Mouse (Mus musculus): ENCODE data around the gene Wdtc1.
A peak's percentile ranks its signal among the peaks of the same experiment; 100 is the strongest.

Wdtc1 gene

DNA sequence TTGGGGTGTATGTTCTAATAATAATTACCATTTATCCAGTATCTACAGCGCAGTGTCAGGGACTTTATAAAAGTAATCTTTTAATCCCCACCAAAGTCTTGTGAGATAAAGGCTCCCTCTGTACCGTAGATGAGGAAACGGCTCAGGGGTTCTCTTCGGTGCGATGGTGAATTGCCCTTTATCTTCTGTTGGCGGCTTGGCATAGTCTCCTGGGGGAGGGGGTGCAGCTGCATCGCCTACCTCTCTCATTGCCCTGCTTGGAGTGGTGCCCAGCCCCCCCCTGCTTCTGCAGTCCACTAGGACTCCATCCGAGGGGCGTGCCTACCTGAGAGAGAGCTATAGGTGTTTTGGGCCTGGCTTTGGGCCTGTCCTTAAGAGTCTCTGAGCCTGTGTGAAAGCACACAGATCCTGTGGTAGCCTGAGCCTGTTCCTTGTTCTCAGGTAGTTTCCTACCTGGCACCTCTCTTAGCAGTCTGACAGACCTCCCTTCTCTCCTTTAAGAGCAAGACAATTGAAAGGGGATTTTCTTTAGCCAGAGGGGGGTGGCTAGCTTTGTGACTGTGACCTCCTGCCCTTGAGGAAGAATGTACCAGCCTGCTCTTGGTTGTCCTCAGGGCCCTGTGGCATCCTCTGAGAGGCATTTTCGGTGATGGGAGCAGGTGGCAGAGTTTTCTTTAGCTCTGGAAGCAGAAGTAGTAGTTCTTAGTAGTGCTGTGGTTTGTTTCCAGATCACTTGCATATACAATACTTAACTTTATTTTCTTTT lies 22.7 kb upstream of the Wdtc1 start:
- no peak for DNase-seq (ENCODE audit: low spot score in 2 of 2)

DNA sequence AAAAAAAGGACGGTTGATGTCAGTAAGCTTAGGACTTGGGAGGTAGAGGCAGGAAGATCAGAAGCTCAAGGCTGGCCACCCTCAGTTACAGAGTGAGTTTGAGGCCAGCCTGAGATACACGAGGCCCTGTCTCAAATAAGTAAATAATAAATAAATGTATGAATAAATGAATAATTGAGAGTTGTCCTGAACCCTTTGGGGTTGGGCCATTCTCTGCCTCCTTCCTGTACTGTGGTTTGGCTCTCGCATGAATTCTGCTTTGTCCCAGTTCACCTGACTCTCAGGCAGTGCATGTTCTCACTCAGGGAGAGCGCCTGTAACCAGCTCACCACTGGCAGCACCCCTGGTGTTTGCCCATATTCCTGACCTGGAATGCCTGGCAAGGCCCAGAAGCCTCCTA lies 20.7 kb upstream of the Wdtc1 start:
- DNase-seq (ENCODE audit: low spot score in 2 of 2): no peak

DNA sequence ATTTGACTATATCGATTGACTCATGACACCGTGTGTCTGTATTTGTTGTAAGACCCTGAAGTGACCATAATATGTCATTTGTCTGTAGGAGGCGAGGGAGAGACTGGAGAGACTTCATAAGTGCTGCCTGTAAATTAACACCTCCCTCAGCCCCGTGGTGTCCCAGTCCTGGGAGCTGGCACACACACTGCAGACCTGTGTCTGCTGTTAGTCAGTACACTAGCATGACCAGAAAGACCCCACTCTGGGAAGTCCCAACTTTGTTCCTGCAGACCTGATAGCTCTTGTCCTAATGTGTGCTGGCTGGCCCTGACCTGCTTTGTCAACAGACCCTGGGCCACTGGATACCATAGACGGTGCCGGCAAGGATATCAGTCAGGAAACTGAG lies 19.0 kb upstream of the Wdtc1 start:
- DNase-seq (ENCODE audit: low spot score in 2 of 2): no peak

GRCm38 (mm10) chr4:133371621-133372277 lies 18.5 kb upstream of the Wdtc1 start:
- no peak for DNase-seq (ENCODE audit: low spot score in 2 of 2)

DNA sequence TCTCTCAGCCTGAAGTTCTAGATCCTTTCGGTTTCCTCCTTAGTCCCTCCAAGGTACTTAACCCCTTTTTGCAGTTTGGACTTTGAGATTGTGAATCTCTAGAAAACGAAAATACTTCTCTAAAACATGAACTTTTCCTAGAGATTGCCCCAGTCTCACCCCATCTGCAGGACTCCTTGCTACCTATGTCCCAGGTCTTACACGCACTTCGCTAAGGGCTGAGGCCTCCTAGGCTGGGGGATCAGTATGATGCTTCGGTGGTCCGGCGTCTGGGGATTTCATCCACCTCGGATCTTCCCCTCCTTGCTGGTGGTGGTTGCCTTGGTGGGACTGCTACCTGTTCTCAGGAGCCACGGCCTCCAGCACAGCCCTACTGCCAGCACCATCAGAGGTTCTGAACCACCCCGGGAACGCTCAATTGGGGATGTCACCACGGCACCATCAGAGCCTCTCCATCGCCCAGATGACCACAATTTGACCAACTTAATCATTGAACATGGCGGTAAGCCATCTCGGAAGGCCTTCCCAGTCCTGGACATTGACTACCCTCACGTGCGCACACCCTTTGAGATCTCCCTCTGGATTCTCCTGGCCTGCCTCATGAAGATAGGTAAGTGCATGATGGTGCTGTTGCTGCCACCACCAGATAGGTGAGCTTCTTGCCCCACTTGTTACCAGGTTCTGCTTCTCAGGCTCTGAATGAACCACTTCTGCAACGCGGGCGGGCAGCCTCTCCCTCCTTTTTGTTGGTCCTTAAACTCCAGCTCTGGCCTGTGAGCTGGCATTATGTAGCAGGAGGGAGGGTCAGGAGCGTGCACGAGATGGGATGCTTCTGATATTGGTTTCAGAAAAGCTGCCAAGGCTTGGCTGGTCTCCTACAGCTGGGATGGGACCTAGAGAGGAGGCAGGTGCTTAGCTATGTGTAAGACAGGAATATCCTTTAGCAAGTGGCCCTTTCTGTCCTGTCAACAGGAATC lies 17.3 kb upstream of the Wdtc1 start:
- no peak for DNase-seq (ENCODE audit: low spot score in 2 of 2)

GRCm38 (mm10) chr4:133369553-133370297 lies 16.4 kb upstream of the Wdtc1 start, which contains the start of gene Slc9a1:
Gene Slc9a1, plus strand, starts transcription at chr4:133369706.
- DNase-seq (ENCODE audit: low spot score in 2 of 2): peak; percentile 92 to 93

GRCm38 (mm10) chr4:133354641-133355040 lies 1.4 kb upstream of the Wdtc1 start:
- DNase-seq (ENCODE audit: low spot score in 2 of 2): no peak

DNA sequence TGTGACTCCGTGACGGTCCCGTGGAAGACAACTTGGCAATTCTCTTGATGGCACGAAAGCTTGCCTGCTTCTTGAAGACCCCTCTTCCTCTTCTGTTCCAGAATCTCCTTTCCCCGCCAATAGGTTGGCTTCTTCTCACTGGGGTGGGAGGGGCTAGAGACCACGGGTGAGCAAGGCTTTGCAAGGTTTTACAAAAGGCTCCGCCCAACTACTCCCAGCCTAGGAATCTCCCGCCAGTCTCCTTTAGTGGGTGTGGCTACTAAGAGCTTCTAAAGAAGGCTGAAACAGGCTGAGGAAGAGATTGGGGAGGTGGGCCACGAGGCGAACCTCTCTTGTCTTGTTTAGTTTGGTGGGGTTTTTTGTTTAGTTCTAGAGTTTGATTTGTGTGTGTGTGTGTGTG lies 484 bp downstream of the Wdtc1 start:
- no peak for DNase-seq (ENCODE audit: low spot score in 2 of 2)

- no peak for DNase-seq (ENCODE audit: low spot score in 2 of 2)
Measured at GRCm38 (mm10) chr4:133348051-133348775, 5.1 kb downstream of the Wdtc1 start.

- DNase-seq (ENCODE audit: low spot score in 2 of 2): no peak
Measured at GRCm38 (mm10) chr4:133347624-133348023, 5.7 kb downstream of the Wdtc1 start.

DNA sequence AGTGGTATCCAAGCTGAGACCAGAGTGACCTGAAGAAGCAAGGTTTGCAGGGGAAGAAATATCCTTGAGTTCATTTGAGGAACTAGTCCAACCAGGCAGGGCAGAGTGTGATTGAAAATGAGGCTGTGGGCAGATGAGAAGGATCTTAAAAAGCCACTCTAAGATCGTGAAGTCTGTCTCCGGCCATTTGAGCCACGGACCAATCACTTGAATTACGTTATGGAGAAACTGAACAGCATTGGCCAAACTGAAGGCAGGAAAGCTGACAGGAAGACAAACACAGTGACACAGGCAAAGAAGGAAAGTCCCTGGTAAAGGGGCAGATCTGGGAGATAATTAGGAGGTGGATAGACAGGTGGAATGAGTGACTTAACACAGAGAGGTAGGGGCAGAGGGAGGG lies 6.7 kb downstream of the Wdtc1 start:
- no peak for DNase-seq (ENCODE audit: low spot score in 2 of 2)

- no peak for DNase-seq (ENCODE audit: low spot score in 2 of 2)
Measured at GRCm38 (mm10) chr4:133345702-133346101, 7.6 kb downstream of the Wdtc1 start.

DNA sequence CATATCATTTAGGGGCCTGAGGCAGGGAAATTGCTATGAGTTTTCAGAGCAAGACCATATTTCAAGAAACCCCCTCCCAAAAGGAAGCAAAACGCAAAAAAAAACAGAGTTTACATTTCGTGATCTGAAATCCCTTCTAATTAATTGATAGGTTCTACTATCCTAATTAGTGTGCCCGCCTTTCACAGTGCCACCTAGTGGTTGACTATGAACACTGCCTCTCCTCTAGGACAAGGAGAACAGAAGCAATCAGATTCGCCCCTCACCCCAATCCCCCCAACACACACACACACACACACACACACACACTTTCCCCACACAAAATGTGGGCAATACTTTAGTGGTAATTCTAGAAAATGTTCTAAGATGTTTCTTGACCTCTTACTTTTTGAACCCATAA lies 9.2 kb downstream of the Wdtc1 start:
- no peak for DNase-seq (ENCODE audit: low spot score in 2 of 2)

GRCm38 (mm10) chr4:133340217-133340616 lies 13.1 kb downstream of the Wdtc1 start:
- no peak for DNase-seq (ENCODE audit: low spot score in 2 of 2)

- DNase-seq (ENCODE audit: low spot score in 2 of 2): peak; percentile 96 to 97
Measured at GRCm38 (mm10) chr4:133339148-133339749, 14.0 kb downstream of the Wdtc1 start.

DNA sequence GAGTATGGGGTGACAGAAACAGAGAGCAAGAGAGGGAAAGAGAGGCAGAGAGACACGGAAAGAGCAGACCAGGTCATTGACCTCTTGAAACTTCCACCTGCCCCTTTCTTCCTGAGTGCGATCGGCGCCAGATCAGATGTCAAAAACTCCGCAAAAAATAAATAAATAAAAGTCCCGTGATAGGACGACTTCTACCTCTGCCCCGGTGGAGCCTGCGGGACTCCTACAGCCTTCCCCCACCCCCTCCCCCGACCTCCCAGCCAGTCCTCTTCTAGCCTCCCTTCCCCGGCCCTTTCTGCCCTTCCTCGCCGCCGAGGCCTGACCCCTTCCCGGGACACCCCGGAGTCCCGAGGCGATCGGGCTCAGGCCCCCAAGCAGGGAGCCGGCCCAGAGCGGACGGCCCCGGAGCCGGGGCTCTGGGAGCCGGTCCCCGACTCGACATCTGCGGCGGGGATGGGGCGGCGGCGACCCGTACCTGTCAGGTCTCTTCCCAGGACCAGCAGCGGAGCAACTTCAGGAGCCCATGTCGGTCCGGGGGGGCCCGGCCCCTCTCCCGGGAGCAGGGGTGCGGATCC lies 14.7 kb downstream of the Wdtc1 start:
- no peak for DNase-seq (ENCODE audit: low spot score in 2 of 2)

DNA sequence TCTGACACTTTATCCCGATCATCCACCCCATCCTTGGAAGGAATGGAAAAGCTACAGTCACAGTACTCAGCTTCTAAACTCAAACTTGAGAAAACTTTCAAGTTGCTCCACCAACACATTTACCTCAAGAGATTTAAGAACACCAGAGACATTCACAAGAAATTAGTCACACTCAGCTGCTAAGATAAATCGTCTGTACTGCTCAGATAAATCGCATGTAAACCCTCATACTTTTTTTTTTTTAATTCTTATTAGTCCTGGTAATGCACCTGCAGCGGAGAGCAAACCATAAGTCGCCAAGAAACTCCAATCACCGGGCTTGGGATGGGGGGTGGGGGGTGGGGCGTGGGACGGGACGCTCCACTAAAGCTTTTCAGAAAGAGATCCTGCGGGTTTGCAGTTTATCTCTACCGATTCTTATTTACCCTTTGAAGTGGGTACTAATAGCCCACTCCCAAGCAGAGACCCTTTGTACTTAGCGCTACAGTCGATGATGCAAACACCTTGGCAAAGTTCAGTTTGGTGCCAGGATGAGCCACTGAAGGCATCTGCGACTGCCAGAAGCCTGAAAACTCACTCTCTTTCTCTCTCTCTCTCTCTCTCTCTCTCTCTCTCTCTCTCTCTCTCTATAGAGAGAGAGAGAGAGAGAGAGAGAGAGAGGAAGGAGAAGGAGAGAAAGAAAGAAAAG lies 15.3 kb downstream of the Wdtc1 start:
- no peak for DNase-seq (ENCODE audit: low spot score in 2 of 2)

GRCm38 (mm10) chr4:133333306-133333705 lies 20.0 kb downstream of the Wdtc1 start:
- no peak for DNase-seq (ENCODE audit: low spot score in 2 of 2)

GRCm38 (mm10) chr4:133330296-133330695 lies 23.0 kb downstream of the Wdtc1 start:
- no peak for DNase-seq (ENCODE audit: low spot score in 2 of 2)
